In genomic region chr9:76505650-76506049, GRCm38 (mm10) we compare ENCODE assay signal across 27 mouse cellular contexts.
"Had no signal": no experiment of that assay in that cellular context is flagged by ENCODE, and none has a peak within 500 bp of the region (broad histone marks: within the 10 kb centered on the region; RNA-seq: fewer than 3 reads in every experiment).

No protein-coding gene starts in this region.

- DNase-seq: gastrocnemius, postnatal 14 days; gastrocnemius, postnatal 36 days; heart, adult 11 months; heart, adult 2 months; heart, postnatal 14 days; heart, postnatal 36 days; kidney, adult 18-20 months; kidney, adult 8-10 months; kidney, postnatal 14 days; kidney, postnatal 36 days; layer of hippocampus, adult 9-11 months; layer of hippocampus, postnatal 36 days; left cerebral cortex, postnatal 4 days had no signal

- H3K27me3 ChIP-seq: heart, embryonic 13.5 days; heart, embryonic 15.5 days; hindbrain, embryonic 12.5 days; intestine, embryonic 15.5 days; limb, embryonic 13.5 days; limb, embryonic 15.5 days; liver, embryonic 12.5 days had no signal

- H3K27ac ChIP-seq: heart, adult 2 months; heart, embryonic 13.5 days; heart, embryonic 15.5 days; hindbrain, embryonic 10.5 days; hindbrain, embryonic 12.5 days; hindbrain, embryonic 14.5 days; intestine, embryonic 15.5 days; kidney, postnatal 0 days; limb, embryonic 13.5 days; limb, embryonic 15.5 days; liver, embryonic 12.5 days; liver, embryonic 14.5 days had no signal

- H3K4me3 ChIP-seq: heart, adult 2 months; heart, embryonic 13.5 days; heart, embryonic 15.5 days; hindbrain, embryonic 10.5 days; hindbrain, embryonic 12.5 days; intestine, embryonic 15.5 days; limb, embryonic 13.5 days; limb, embryonic 15.5 days; liver, embryonic 12.5 days had no signal

- H3K36me3 ChIP-seq: heart, embryonic 13.5 days; heart, embryonic 15.5 days; hindbrain, embryonic 10.5 days; hindbrain, embryonic 12.5 days; intestine, embryonic 15.5 days; limb, embryonic 13.5 days; limb, embryonic 15.5 days; liver, embryonic 12.5 days had no signal

- H3K4me1 ChIP-seq: hindbrain, embryonic 10.5 days; hindbrain, embryonic 12.5 days; intestine, embryonic 15.5 days; limb, embryonic 13.5 days; limb, embryonic 15.5 days; liver, embryonic 12.5 days had no signal

- ATAC-seq: hindbrain, embryonic 16.5 days; inflammation-experienced regulatory T-cells, adult 6 months; liver, embryonic 12.5 days had no signal

- H3K9ac ChIP-seq: heart, embryonic 13.5 days; heart, embryonic 15.5 days; hindbrain, embryonic 12.5 days; hindbrain, embryonic 14.5 days; intestine, embryonic 15.5 days; limb, embryonic 13.5 days; limb, embryonic 15.5 days; liver, embryonic 12.5 days; liver, embryonic 14.5 days had no signal

- H3K9me3 ChIP-seq: heart, embryonic 13.5 days; heart, embryonic 15.5 days; hindbrain, embryonic 10.5 days; hindbrain, embryonic 12.5 days; intestine, embryonic 15.5 days; limb, embryonic 13.5 days; limb, embryonic 15.5 days; liver, embryonic 12.5 days had no signal

- H3K4me2 ChIP-seq: heart, embryonic 11.5 days; heart, embryonic 13.5 days; heart, embryonic 15.5 days; hindbrain, embryonic 12.5 days; hindbrain, embryonic 14.5 days; intestine, embryonic 15.5 days; limb, embryonic 13.5 days; limb, embryonic 15.5 days; liver, embryonic 12.5 days had no signal
